Mouse (Mus musculus): ENCODE measurements at regions not wholly inside any gene's neighbourhood (a gene's known extent, or its start where the extent isn't known, plus 50 kb on each side); places are given as distances from the start of the nearest gene placed in this dataset.

DNA sequence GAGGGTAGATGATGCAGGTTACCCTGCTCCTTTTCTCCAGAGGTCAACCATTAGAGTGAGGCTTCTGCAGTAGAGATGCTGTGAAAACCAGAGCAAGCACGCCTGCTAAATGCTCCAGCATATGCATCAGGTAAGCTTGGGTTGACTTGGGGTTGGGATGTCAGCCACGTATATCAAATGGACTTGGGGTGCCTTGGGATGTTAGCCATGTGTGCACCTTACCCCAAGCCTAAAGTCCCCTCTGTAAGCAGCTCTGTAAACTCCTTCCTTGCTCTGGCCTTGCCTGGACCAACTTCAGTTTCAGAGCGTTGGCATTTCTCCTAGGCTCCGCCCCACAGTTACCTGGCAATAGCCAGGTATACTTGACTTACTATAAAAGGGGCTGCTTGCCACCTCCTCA is 155.3 kb upstream of the Tmtc1 start:
- TF ChIP-seq CTCF (IDR thresholded peaks at IDR 0.05; ENCODE audit: low read depth) (no peak), EP300 (optimal IDR thresholded peaks at IDR 0.05) (no peak)

Data from stomach, postnatal 0 days (tissue).